Mouse (Mus musculus) thymus, adult 2 months (tissue): Measurements from ENCODE around the gene Spint3. TPM values are rescaled to one million over a fixed set of nuclear protein-coding genes. Genes with fewer than 3 reads are reported as not detected.

ENCODE experiments used
- DNase-seq: peaks from one replicate; pipeline ENCODE4 v3.0.0; 2021
- H3K27ac ChIP-seq: fragments of 200-500 bp; 2 replicates; pipeline ENCODE4 v1.5.1; 2012; ENCODE audit warnings: low read length, control low read depth; ENCODE audit not compliant: control insufficient read depth, insufficient read depth
- H3K27me3 ChIP-seq: fragments of 200-500 bp; 2 replicates; pipeline ENCODE4 v1.6.1; 2012; ENCODE audit warnings: mild to moderate bottlenecking, low read length, moderate library complexity, mixed read lengths; ENCODE audit not compliant: control insufficient read depth, insufficient read depth
- H3K36me3 ChIP-seq: fragments of 200-500 bp; 2 replicates; pipeline ENCODE4 v1.6.1; 2012; ENCODE audit warnings: mild to moderate bottlenecking, low read length, moderate library complexity; ENCODE audit not compliant: control insufficient read depth, insufficient read depth
- H3K4me1 ChIP-seq: fragments of 200-500 bp; replicated peaks from 2 replicates; pipeline ENCODE4 v1.6.1; 2012; ENCODE audit warnings: low read length; ENCODE audit not compliant: control insufficient read depth, insufficient read depth
- H3K4me3 ChIP-seq: fragments of 200-500 bp; 2 replicates; pipeline ENCODE4 v1.5.1; 2012; ENCODE audit warnings: mild to moderate bottlenecking, low read length, control low read depth, moderate library complexity; ENCODE audit not compliant: control insufficient read depth, insufficient read depth
- CTCF ChIP-seq: fragments of 200-500 bp; IDR thresholded peaks from 2 replicates; pipeline ENCODE4 v1.5.1; 2012; ENCODE audit warnings: mild to moderate bottlenecking, control low read depth, low read length, moderate library complexity, borderline replicate concordance; ENCODE audit not compliant: control insufficient read depth, poor library complexity, insufficient read depth; ENCODE audit errors: extremely low read depth
- POLR2A ChIP-seq: fragments of 200-500 bp; IDR thresholded peaks from 2 replicates; pipeline ENCODE4 v1.6.1; 2012; ENCODE audit warnings: mild to moderate bottlenecking, low read length, control low read depth, moderate library complexity; ENCODE audit not compliant: control insufficient read depth, poor library complexity, insufficient read depth; ENCODE audit errors: extremely low read depth
- WGBS: fragments of 180-500 bp; shearing (Covaris S2); methylation state at CpG from one replicate; pipeline ENCODE4 v1.1.7; 2018; 5-methylcytosine and 5-hydroxymethylcytosine counted together
- polyA plus RNA-seq: library from polyadenylated mRNA; depleted of rRNA; stranded (reverse); fragments of >200 nt; gene quantifications from 2 replicates; pipeline ENCODE4 v1.2.3, GENCODE M21; 2012; rRNA removed

Spint3 gene
- polyA plus RNA-seq, 1 experiment = not detected

- TF ChIP-seq CTCF = no peak
- no peak for TF ChIP-seq POLR2A
- Histone ChIP-seq H3K27ac (peak overlapping the region; percentile 1; the same call in 1 of the 2 replicates), H3K4me1 (peaks cover 24% of the 10 kb centered on the region), H3K36me3 (no peaks in the 10 kb centered on the region), H3K4me3 (no peak overlapping the region), H3K27me3 (no peaks in the 10 kb centered on the region)
- 1% methylated on average over 8 of the region's 8 CpGs for WGBS
- peak; percentile 17 for DNase-seq
These were observed 51.0 kb downstream of the Spint3 start for GRCm38 (mm10) chr2:164522280-164522679.

GRCm38 (mm10) chr2:164521841-164522240, 51.4 kb downstream of the Spint3 start:
- no peaks in the 10 kb centered on the region for H3K36me3 ChIP-seq
- no peak overlapping the region for H3K4me3 ChIP-seq
- peak overlapping the region; percentile 1; the same call in 1 of the 2 replicates for H3K27ac ChIP-seq
- H3K4me1 ChIP-seq = peaks cover 24% of the 10 kb centered on the region
- peak; percentile 55 for DNase-seq
- WGBS = under 1% methylated on average over 11 of the region's 11 CpGs
- H3K27me3 ChIP-seq = no peaks in the 10 kb centered on the region
- TF ChIP-seq CTCF = no peak
- TF ChIP-seq POLR2A = no peak

- 10% methylated on average over 3 of the region's 3 CpGs for WGBS
- peaks cover 24% of the 10 kb centered on the region for H3K4me1 ChIP-seq
- TF ChIP-seq CTCF (peak; percentile 61; the same call in 1 of the 2 replicates), POLR2A (no peak)
- no peaks in the 10 kb centered on the region for H3K36me3 ChIP-seq
- no peaks in the 10 kb centered on the region for H3K27me3 ChIP-seq
- H3K27ac ChIP-seq = no peak overlapping the region
- H3K4me3 ChIP-seq = no peak overlapping the region
- peak; percentile 45 for DNase-seq
These were observed 52.5 kb downstream of the Spint3 start for GRCm38 (mm10) chr2:164520782-164521181.

Other genes starting within 250 kb of the Spint3 start
- not detected in 2 replicates for gene Svs5, start 240.7 kb downstream of the Spint3 start, polyA plus RNA-seq
- gene Slpi, start 184.4 kb downstream of the Spint3 start, polyA plus RNA-seq = 4.9 and 7.5 TPM in 2 replicates
- gene Rbpjl, start 170.3 kb downstream of the Spint3 start, polyA plus RNA-seq = 0.24 TPM in 1 of 2 replicates, not detected in the other
- 0.82 and 0.93 TPM in 2 replicates for gene Matn4, start 168.3 kb downstream of the Spint3 start, polyA plus RNA-seq
- 18.6 TPM in 2 replicates for gene Sdc4, start 129.6 kb downstream of the Spint3 start, polyA plus RNA-seq
- gene Sys1, start 116.5 kb downstream of the Spint3 start, polyA plus RNA-seq = 183 and 220 TPM in 2 replicates
- gene Gm20458, start 112.5 kb downstream of the Spint3 start, polyA plus RNA-seq = 27.8 and 35.3 TPM in 2 replicates
- not detected in 2 replicates for gene Trp53tg5, start 99.7 kb downstream of the Spint3 start, polyA plus RNA-seq
- gene Dbndd2, start 87.4 kb downstream of the Spint3 start, polyA plus RNA-seq = 19.6 and 24.8 TPM in 2 replicates
- 146 and 202 TPM in 2 replicates for gene Pigt, start 75.9 kb downstream of the Spint3 start, polyA plus RNA-seq
- 20.5 and 28.7 TPM in 2 replicates for gene Wfdc2, start 11.0 kb downstream of the Spint3 start, polyA plus RNA-seq
- not detected in 2 replicates for gene Wfdc6a, start 12.0 kb upstream of the Spint3 start, polyA plus RNA-seq
- not detected in 2 replicates for gene Eppin, start 20.1 kb upstream of the Spint3 start, polyA plus RNA-seq
- gene Wfdc6b, start 40.1 kb upstream of the Spint3 start, polyA plus RNA-seq = not detected in 2 replicates
- gene Wfdc8, start 40.2 kb upstream of the Spint3 start, polyA plus RNA-seq = 0.18 TPM in 1 of 2 replicates, not detected in the other
- gene Wfdc16, start 65.3 kb upstream of the Spint3 start, polyA plus RNA-seq = not detected in 2 replicates
- gene Wfdc10, start 82.6 kb upstream of the Spint3 start, polyA plus RNA-seq = not detected in 2 replicates
- not detected in 2 replicates for gene Wfdc9, start 83.1 kb upstream of the Spint3 start, polyA plus RNA-seq
- gene Wfdc11, start 100.6 kb upstream of the Spint3 start, polyA plus RNA-seq = not detected in 2 replicates
- gene Wfdc13, start 111.6 kb upstream of the Spint3 start, polyA plus RNA-seq = not detected in 2 replicates
- gene Spint4, start 125.0 kb upstream of the Spint3 start, polyA plus RNA-seq = not detected in 2 replicates
- gene Spint5, start 141.8 kb upstream of the Spint3 start, polyA plus RNA-seq = not detected in 2 replicates
- 0.23 and 0.41 TPM in 2 replicates for gene Wfdc3, start 172.5 kb upstream of the Spint3 start, polyA plus RNA-seq
- 60.6 and 134 TPM in 2 replicates for gene Dnttip1, start 172.5 kb upstream of the Spint3 start, polyA plus RNA-seq
- 327 and 434 TPM in 2 replicates for gene Ube2c, start 196.4 kb upstream of the Spint3 start, polyA plus RNA-seq
- gene Tnnc2, start 206.5 kb upstream of the Spint3 start, polyA plus RNA-seq = 0.38 TPM in 1 of 2 replicates, not detected in the other
- 9.0 and 11.9 TPM in 2 replicates for gene Snx21, start 212.4 kb upstream of the Spint3 start, polyA plus RNA-seq
- gene Acot8, start 231.4 kb upstream of the Spint3 start, polyA plus RNA-seq = 84.6 and 87.9 TPM in 2 replicates
- gene Zswim3, start 231.6 kb upstream of the Spint3 start, polyA plus RNA-seq = 5.9 and 6.2 TPM in 2 replicates
- 9.5 and 11.5 TPM in 2 replicates for gene Zswim1, start 249.2 kb upstream of the Spint3 start, polyA plus RNA-seq